Mouse (Mus musculus): ENCODE results near the gene Olfr1209.

Gene Olfr1209

DNA sequence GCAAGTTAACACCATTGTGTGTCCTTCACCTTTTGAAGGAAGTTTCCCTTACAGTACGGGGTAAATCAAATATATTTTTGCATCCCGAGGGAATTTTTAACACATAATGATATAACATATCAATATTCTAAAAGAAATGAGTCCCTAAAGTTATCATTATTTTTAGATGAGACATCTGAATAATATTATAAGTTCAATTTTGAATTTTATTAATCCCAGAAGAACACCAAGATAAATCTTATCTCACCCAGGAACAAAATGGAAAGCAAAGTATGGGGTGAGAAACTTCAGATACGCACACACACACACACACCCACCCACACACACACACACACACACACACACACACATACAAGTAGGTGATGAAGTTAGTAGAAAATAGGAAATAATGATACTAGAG lies at the start of gene Olfr1209:
Gene Olfr1209, minus strand, starts transcription at position 101 of the 400 bp plus-strand sequence.
- no peak for ATAC-seq (ENCODE audit: insufficient number of reproducible peaks, low FRiP score, low TSS enrichment)

DNA sequence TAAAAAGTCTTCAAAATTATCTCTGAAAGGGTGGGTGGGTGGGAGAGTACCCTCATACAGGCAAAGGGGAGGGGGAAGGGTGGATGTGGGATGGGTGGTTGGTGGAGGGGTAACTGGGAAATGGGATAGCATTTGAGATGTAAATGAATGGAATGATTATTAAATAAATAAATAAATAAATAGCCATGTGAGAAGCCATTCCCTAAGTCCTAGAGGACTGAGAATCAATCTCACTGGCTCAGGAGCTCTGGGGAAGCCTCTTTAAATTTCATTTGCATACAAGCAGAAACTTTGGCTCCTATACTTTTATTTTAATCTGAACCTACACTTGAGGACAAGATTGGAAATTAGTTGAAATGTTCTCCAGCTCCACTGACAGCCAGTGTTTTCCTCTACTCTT lies 38.7 kb upstream of the Olfr1209 start, which contains the start of gene Olfr1212:
Gene Olfr1212, plus strand, starts transcription at position 301 of the 400 bp plus-strand sequence.
- no peak for ATAC-seq (ENCODE audit: insufficient number of reproducible peaks, low FRiP score, low TSS enrichment)

DNA sequence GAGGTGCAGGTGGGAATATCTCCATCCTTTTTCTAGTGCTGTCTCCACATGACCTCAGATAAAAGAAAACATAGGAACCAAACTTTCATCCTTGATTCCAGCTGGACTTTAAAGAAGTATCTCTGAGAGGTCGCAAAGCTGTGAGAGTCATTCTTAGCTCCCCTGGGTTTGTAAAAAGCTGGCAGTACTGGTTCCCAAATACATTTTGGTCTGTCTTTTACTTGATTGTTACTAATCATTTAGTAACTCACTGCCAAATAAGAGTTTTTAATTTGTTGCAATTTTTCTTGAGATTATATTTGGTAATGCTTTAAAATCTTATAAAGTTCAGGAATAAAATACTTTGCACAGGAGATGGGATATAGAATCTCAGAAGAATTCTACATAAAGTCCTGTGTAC lies 23.1 kb upstream of the Olfr1209 start, which contains the start of gene Olfr1211:
Gene Olfr1211, minus strand, starts transcription at position 101 of the 400 bp plus-strand sequence.
- no peak for ATAC-seq (ENCODE audit: insufficient number of reproducible peaks, low FRiP score, low TSS enrichment)

DNA sequence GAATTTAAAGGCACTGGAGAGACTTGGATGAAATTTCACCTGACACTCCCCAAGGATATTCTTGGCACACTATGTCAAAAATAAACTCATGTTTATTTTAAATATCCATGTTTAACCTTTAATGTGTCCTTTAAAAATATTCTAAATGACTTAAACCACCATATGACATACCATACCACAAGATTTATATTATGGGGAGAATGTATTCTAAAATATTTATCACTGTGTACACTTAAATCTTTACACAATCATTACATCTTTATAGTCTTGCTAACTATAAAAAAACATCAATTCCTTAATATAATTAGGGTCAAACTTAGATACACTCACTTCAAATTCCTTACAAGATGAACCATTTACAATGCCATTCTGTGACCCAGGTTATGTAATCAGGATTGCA lies 12.7 kb downstream of the Olfr1209 start, which contains the start of gene Olfr1208:
Gene Olfr1208, minus strand, starts transcription at position 101 of the 400 bp plus-strand sequence.
- no peak for ATAC-seq (ENCODE audit: insufficient number of reproducible peaks, low FRiP score, low TSS enrichment)

DNA sequence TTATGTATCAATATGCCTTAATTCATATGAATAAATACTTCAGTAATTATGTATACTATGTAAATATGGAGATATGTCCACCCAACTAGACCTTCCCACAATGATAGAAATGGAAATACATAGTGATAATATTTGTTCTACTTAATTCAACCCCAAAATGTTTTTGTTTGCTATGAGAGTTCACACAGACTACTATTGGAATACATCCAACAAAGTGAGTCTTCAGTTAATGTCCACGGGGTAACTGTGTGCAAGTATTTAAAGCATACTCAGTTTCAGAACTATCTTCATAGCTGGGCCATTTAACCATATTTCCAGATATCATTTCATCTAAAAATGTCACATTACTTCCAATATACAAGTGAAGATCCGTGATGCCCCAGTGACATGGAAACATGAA lies 52.0 kb downstream of the Olfr1209 start, which contains the start of gene Olfr1206:
Gene Olfr1206, plus strand, starts transcription at position 301 of the 400 bp plus-strand sequence.
- no peak for ATAC-seq (ENCODE audit: insufficient number of reproducible peaks, low FRiP score, low TSS enrichment)

Data from cerebellum, adult (tissue).